Mouse (Mus musculus): ENCODE results near the gene Pou4f1.
"Not testable (repeated sequence)": the region's sequence is repeated elsewhere in the genome, so short reads cannot be mapped to it uniquely, and the experiment has no call there.

The Pou4f1 gene

DNA sequence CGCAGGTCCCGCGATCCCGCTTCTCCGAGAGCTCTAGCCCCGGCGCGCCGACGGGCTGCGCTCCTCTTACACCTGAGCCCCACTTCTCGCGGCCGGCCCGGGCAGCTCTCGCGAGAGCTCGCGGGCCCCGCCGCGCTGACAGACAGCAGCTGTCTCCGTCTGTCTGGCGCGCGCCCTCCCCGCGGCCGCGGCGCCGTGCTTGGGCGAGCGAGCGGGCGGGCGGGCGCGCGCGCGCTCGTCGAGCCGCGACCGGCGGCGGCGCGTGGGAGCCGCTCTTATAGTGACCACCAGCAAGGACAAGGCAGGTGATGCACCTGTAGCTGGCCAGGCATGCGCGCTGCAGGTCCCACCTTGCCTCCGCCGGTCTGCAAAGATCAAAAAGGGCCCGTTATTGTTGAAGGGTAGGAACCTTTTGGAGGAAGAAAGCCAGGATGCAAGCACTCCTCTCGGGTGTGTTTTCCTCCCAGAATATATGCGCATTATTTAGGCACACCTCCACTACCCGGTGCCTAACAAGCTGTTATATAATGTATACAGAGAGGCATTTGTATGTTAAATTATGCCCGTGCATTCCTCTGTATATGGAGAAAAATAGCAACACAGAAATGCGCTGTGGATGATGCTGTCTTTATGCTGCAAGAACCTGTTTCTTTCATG lies at the start of gene Pou4f1:
TSS of gene Pou4f1 (minus strand) at position 34 of the 657 bp plus-strand sequence.
- DNase-seq (ENCODE audit: extremely low read depth, insufficient read length, low spot score): no peak

DNA sequence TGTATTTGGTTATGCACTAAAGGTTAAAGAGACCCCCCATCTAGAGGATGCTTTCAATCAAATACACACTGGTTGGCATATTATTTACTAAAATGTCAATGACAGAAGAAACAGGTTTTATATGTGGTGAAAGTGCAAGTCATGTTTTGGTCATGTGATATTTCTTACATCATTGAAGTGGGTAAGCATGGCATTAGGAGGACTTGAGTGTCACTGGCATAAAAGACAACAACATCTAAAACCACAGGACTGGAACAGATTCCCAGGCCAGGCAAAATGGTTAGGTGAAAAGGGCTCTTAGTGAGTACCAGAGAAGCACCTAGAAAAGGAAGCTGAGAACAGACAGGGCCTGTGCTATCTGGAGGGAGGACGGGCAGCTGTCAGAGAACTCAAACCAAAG lies 43.9 kb upstream of the Pou4f1 start:
- DNase-seq (ENCODE audit: extremely low read depth, insufficient read length, low spot score): no peak

DNA sequence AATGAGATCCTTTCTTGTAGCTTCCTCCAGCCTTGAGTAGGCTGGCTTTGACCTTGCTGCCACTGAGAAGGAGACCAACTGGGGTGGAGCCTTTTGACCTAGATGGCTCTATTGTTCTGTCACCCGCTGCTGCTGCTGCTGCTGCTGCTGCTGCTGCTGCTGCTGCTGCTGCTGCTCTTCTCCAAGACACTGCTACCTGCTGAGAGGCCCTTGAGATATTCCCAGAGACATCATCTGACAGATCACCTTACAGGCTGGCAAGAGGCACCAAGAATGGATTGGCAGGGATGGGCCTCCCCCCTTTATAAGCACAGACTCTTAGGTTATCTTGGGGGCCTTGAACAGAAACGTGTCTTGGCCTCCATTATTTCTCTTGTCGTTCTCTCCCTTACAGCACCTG lies 35.0 kb upstream of the Pou4f1 start:
- DNase-seq (ENCODE audit: extremely low read depth, insufficient read length, low spot score): not testable (repeated sequence)

DNA sequence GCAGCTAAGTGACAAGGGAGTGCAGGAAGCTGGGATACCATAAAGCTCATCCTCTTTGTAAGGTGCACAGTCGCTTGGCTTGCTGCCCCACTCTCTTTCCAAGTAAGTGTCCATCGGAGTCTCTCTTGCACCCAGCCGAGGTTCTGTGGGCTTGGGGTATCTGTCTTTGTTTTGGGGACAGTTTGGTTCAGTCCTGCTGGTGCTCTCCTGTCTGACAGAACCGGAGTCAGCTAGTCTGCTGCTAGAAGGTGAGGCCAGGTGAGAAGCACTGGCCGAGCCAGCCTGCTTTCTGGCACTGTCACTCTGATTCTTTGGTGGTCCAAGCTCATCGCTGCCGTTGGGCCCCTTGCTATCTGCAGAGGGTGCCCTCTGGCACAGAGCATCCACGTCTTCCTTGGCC lies 12.0 kb upstream of the Pou4f1 start:
- DNase-seq (ENCODE audit: extremely low read depth, insufficient read length, low spot score): no peak

DNA sequence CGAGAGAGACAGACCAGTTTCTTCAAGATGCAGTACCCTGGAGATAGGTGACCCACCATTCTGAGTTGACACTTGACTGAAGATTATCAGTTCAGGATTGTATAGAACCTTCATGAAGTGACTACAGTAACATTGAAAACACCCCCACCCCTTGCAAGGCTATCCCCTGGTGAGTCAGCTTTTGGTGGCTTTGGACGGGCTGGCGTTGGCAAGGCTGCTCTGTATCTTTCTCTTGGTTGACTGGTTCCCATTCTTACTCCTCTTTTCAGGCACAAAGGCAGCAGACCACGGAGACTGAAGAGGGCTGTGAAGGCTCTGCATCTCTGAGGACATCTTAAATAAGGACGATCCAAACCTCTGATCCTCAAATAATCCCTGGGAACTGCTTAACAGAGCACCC lies 10.8 kb upstream of the Pou4f1 start:
- DNase-seq (ENCODE audit: extremely low read depth, insufficient read length, low spot score): no peak

DNA sequence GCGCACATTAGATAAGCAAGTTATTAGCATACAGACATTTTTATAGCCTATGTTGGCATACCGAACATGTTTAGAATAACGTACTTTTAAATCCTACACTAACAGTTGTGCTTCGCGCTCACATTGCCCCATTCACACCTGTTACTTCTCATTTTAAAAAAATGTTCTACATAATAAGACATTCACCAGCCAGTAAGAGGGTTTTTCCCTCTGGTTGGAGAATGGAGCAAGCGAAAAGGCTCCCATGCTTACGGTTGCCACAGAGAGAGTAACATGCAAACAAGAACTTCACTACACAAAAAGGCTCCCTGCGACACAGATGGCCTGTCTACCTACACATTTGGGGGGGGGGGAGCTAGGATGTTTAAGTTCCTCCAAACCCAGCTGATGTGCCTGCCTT lies 9.8 kb upstream of the Pou4f1 start:
- DNase-seq (ENCODE audit: extremely low read depth, insufficient read length, low spot score): no peak

DNA sequence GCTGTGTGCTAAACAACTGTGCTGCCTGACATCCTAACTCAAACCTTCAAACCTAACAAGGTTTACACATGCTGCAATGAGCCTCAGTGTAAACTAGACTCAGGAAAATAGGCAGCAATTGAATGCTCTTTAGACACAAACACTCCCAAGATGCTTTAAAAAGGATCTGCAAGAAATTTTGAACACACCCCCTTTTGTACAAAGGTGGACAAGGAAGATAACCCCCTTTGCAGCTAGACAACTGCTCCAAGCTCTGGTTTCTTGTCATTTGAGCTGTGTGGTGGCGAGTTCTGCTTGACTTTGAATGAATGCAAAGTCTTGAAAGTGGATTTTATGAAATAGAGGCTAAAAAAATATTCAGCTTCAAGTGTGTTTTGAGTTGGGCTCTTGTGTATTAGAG lies 7.6 kb upstream of the Pou4f1 start:
- DNase-seq (ENCODE audit: extremely low read depth, insufficient read length, low spot score): no peak

DNA sequence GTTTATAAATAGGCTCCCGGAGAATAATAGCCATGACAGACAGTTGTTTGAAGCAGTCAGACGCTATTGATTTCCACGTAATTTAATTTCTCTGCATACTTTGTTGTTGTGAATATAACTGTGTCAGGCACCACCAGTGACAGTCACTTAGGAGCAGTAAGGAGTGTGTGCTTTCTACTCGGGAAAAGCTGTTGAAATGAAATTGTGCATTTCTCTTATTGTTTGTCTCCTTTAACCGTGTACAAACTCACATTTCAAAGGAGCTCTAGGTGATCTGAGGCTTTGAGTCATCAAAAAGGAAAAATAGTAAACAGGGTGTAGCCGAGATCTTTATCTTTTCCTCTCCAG lies 798 bp upstream of the Pou4f1 start:
- DNase-seq (ENCODE audit: extremely low read depth, insufficient read length, low spot score): no peak

DNA sequence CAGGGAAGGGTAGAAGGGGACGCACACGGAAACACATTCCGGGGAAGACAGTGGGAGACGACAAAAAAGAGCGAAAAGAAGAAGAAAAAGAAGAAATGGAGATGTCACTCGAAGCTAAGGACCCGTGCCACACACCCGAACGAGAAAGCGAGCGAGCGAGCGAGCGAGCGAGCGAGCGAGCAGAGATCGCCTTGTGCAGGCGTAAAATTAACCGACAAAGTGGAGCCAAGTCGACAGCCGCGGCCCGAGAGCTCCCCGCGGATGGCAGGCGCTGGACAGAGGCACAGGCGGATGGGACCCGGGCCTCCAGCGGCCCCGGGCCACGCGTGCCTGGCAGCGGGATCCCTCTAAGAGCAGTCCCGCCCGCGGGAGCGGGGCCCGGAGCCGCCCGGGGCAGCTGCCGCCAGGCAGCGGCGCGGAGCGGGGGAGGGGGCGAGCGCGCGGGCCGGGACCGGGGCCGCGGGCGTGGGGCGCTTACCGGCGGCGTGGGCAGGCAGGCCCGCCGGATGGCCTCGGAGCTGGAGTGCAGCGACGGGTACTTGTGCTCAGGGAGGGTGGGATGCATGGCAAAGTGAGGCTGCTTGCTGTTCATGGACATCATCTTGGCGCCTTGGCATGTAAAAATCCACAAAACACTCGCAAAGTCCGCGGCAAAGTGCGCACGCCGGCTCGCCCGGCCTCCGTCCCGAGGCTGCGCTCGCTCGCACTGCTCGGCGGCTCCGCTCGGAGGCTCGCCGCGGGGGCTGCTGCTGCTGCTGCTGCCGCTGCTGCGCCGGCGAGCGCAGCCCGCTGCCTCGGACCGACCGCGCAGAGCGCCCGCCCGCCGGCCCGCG lies 450 bp downstream of the Pou4f1 start:
- no peak for DNase-seq (ENCODE audit: extremely low read depth, insufficient read length, low spot score)

DNA sequence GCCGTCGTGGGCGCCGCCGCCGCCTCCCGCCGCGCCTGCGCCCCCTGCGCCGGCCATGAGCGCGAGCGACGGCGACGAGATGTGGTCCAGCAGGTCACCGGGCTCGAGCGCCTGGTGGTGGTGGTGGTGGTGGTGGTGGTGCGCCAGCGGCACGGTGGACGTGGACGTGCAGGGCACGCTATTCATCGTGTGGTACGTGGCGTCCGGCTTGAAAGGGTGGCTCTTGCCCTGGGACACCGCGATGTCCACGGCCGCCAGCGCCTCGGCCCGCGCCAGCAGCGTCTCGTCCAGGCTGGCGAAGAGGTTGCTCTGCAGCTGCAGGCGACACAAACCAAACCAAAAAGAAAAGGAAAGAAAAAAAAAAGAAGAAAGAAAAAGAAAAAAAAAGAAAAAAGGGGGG lies 1.2 kb downstream of the Pou4f1 start:
- DNase-seq (ENCODE audit: extremely low read depth, insufficient read length, low spot score): no peak

DNA sequence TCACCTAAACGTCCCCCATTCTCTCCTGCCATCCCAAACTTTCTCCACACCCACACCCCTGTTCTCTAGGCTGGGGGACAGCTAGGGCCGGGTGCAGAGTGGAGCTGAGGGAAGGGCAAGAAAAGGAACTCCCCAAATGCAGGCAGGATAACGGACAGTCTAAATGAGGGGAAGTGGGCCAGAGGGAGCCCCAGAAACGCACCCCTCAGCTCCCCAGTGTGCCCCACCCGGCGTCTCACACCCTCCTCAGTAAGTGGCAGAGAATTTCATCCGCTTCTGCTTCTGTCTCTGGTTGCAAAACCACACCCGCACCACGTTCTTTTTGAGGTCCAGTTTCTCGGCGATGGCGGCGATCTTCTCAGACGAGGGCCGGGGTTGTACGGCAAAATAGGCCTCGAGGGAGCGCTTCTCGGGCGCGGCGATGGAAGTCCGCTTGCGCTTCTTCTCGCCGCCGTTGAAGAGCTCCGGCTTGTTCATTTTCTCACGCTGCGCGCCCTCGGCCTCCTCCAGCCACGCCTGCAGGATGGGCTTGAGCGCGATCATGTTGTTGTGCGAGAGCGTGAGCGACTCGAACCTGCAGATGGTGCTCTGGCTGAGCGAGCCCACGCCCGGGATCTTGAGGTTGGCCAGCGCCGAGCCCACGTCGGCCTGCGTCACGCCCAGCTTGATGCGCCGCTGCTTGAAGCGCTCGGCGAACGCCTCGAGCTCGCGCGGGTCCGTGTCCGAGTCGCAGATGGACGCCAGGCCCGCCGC lies 2.1 kb downstream of the Pou4f1 start:
- no peak for DNase-seq (ENCODE audit: extremely low read depth, insufficient read length, low spot score)

DNA sequence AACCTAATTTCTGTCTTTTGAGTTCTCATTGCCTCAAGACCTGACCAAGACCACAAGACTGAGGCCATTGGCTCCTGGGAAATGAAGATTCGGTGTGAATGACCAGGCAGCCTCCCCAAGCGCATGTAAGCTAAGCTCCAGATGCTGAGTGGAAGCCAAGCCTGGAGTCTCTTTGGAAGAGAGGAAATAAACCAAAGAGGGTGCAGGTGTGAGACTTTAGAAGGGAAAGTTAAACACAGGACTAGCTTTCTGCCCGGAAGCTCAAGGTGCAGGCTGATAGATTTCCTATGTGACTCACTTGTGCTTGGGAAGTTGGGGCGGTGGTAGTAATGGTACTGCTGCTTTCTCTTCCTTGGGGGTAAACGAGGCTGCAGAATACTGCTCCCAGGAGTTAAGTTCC lies 3.0 kb downstream of the Pou4f1 start:
- DNase-seq (ENCODE audit: extremely low read depth, insufficient read length, low spot score): no peak

DNA sequence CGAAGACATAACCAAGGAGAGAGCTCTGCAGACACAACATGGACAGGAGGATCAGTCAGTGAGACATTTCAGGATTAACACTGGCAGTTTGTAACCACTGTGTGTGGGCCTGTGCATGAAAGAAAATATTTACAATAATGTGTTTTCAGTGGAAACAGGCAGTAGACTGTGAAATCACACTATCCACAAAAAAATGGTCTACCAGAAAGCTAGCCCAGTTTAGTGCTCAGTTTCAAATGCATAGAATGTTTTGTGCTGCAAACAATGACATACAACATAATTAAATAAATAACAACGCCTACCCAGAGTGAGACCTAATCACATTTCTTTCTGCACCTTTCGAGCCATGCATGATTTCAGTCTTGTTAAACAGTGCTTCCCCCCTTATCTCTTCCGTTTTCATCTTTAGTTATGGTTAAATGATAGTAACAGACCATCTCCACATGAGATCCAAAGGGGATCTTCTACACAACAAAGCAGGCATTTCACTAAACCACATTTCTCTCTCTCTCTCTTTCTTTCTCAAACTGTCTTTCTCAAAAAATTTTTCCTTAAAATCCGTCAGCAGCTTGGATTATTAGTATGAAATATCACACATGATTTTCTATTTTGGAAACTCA lies 4.1 kb downstream of the Pou4f1 start:
- no peak for DNase-seq (ENCODE audit: extremely low read depth, insufficient read length, low spot score)

DNA sequence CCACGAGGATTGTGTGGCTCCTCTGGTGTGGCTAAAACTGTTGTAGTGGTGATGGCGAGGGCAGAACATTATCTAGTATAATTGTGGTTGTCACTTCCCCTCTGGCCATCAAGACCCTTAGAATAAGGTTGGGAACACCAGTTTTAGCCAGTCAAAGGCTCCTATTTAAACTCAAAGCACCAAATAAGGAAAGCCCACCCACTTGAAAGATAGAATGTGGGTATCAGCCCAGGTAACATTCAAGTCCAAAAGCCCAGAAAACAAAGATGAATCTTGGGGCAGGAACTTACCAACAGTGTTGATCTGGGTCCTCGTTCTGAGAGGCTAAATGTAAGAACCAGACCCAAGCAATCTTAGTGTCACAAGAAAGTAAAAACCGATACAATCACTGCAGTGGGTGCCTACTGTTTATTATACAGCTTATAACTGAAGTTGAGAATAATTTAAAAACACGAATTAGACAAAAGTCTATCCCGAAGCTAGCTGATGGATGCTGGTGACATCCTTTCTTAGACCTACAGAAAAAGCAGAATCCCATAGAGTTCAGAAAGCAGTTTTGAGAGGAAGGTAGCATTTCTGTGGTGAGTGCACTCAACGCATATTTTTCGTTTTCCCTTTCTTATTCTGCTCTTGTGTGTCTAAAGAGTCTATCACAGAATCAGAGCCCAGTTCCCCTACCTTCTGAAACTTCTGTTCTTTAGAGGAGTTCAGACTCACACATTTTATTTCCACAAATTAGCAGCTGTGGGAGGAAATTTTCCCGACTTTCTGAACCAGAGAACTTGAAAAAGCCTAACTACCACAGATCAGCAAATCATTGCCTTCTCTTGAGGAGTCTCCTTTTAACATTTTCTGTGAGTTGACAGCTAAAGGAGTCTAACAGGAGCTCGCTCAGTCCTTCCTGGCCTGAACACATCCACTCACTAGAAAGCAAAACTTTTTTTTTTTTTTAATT lies 6.2 kb downstream of the Pou4f1 start:
- DNase-seq (ENCODE audit: extremely low read depth, insufficient read length, low spot score): no peak

DNA sequence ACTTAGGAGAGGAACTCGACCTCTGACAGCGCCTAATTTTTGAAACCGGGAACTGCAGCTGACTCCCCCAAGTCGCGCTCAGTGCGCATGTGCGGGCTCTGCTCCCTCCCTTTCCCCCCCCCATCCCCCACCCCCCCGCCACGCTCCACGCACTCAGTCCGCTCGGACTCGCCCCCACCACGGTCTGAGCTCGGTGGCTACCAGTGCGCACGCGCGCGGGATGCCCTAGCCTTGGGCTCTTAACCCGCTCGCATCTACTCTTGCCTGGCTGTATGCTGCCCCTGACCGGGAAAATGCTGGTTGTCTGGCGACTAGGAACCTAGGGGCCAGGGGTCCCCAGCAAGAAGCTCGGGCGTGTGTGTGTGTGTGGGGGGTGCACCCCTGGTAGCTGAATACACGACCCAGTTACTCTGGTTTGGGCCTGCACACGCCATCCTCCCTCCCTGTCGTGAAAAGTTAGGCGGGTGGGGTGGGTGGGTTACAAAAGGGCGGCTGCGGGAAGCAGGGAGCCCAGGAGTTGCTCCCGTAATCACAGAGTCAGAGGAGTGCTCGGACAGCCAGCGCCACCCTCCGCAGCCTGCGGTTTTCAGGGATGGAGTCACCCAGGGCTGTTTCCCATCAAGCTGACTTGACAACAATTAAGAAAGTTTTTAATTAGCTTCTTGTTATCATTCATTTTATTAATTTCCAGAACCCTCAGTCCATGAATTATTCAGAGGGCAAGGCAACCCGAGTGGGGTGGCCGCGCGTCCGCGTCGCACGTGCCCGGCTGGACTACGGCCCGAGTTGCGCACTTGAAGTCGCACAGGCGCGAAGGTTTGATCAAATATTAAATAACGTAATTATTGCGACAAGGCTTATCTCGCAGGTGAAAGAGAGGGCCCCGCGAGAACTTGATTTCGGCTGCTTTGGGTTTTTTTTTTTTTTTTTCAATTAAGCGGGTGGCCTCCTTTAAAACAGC lies 7.2 kb downstream of the Pou4f1 start:
- no peak for DNase-seq (ENCODE audit: extremely low read depth, insufficient read length, low spot score)

DNA sequence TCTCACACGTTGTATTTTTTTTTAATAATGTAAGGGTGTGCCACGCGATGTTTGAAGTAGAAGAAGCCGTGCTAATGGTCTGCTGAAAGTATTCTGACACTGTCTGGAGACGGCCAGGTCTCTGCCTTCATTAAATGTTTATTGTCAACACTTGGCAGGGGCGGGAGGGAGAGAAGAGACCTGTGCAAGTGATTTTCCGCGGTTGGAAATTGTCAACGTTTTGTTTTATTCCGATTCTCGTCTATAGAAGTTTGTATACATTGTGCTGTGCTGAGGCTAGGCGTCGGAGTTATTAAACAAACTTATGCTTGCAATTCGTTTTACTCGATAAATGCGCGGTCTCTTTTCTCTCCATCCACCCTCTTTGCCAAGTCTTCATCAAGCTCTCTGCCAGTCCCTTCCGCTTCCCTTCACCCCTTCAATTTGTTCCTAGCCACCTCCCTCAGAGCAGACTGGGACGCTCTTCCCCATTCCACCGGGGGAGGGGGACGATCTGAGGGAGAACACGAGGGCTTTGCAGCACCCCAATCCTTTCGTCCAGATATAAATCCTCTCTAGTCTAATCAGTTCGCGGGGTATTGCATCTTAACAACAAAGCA lies 8.2 kb downstream of the Pou4f1 start:
- no peak for DNase-seq (ENCODE audit: extremely low read depth, insufficient read length, low spot score)

DNA sequence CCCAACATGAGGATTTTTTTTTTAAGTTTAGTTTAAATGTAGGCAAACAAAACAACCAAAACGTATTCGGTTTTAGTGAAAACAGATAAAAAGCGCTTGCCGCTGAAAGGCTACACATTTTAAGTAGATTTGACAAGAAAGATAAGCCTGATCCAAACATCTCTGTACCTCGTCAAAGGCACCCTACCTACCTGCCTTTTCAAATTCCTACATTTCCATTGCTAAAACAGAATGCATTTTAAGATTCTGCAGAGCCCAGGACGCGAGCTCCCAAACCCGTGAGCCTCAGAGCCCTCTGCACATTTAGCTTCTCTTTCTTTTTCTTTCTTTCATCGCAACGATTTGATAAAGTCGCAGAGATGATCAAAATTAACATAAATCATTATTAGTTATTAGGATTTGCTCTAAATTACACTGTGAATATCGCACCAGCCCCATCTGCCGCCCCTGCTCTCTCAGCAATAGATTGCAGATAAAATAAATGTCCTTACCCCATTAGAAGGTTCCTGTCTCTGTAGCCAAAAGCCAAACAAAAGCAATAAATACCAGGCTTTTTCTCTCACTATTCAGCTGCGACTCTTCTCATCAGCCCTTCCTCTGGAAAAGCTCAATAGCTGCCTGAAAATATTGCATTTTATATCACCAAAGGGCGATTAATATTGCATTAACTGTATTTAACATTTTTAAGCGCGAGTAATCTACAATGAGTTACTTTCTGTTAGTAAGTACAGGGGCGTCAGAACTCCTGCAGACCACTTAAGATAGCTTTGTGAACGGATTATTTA lies 8.9 kb downstream of the Pou4f1 start:
- DNase-seq (ENCODE audit: extremely low read depth, insufficient read length, low spot score): no peak

Measured in 3134 (cell line).